Mouse (Mus musculus) brain, embryonic 14.5 days (tissue): ENCODE data around the gene Abat.

ENCODE experiments used
- CTCF ChIP-seq: fragments of 200-500 bp; IDR thresholded peaks from 2 replicates; pipeline ENCODE4 v1.5.1; 2012; ENCODE audit warnings: inconsistent platforms, mild to moderate bottlenecking, moderate library complexity, borderline replicate concordance; ENCODE audit not compliant: insufficient read depth, insufficient read length; ENCODE audit errors: extremely low read depth
- POLR2A ChIP-seq: fragments of 200-500 bp; IDR thresholded peaks from 2 replicates; pipeline ENCODE4 v1.6.1; 2012; ENCODE audit warnings: mild to moderate bottlenecking, inconsistent platforms, borderline replicate concordance; ENCODE audit not compliant: poor library complexity, insufficient read depth, insufficient read length, severe bottlenecking; ENCODE audit errors: extremely low read depth

GRCm38 (mm10) chr16:8539150-8539865 lies 26.1 kb downstream of the Abat start:
- TF ChIP-seq CTCF (no peak), POLR2A (no peak)
